Mouse (Mus musculus): ENCODE data around the gene Ttc39b.

Gene Ttc39b

GRCm38 (mm10) chr4:83232315-83232880 lies 91.7 kb downstream of the Ttc39b start:
- no peak for DNase-seq (ENCODE audit: low spot score in 2 of 2)

DNA sequence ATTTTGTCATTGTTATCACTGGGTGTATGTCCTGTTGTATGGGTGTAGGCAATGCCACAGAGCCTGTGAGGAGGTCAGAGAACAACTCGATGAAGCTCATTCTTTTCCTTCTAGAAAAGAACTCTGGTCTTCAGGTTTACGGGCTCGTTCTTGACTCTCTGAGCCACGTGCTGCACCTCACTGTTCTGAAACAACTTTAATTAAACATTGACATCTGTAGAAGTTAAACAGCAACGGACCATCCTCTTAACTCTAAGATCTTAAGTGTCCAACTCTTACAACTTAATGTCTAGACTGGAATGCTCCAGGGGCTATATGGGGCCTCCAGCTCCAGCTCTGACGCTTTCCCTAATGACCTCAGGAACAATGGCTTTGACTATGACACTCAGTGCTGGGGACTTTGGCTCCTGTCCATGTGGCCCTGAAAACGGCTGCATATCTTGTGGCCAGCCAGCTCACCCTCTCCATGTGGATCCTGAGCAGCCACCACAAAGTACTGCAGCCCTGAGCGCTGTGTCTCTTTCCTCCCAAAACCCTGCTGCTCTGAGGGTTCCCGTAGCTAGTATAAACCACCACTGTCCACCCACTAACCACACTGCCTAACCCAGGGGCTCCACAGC lies 95.3 kb downstream of the Ttc39b start:
- DNase-seq (ENCODE audit: low spot score in 2 of 2): no peak

DNA sequence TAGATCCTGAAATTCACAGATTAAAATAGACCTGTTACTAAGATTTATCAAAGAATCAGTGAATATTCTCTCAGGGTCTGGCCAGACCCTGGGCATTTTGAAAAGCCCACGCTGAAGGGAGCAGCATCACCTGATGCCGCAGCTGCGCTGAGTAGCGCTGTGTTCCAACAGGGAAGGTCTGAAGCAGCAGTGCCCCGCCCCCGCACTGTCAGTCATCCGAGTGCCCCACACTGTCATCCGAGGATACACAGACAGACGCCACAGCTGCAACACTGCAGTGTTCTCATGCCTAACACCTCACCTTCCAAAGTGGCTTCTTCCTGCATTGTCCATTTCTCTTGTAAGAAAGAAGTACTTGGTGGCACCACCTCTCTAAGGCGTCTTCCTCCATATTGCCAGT lies 96.0 kb downstream of the Ttc39b start:
- DNase-seq (ENCODE audit: low spot score in 2 of 2): no peak

DNA sequence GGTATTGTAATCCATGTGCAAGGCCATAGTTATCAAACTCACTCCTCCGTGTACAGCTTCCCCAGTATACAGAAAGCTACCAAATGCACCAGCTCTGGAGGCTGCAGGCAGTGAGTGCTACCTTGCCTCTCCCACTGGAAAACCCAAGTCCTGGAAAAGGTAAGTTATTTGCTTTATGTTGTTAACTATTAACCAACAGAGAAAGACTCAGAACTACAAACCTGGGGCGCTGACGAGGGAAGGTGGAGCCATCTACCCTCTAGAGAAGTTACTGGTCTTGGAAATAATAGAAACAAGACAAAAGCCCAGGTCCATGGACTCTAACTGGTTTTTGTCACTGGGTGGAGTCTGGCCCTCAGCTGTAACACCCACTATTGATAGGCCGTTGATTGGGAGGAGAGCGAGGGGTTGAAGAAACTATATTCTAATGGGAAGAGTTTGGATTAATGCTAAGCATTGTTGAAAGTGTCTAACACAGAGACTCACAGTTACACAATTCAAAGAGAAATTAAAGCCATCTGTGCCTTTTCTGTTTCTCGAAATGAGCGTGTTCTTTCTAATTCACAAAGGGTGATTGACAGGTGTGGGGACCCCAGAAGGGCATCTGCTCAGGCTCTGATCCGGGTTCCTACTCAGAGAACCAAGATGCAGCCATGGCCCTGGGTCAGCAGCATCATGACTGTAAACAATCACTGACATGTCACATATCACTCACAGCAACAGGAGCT lies 98.3 kb downstream of the Ttc39b start:
- no peak for DNase-seq (ENCODE audit: low spot score in 2 of 2)

GRCm38 (mm10) chr4:83224242-83224641 lies 99.8 kb downstream of the Ttc39b start:
- DNase-seq (ENCODE audit: low spot score in 2 of 2): no peak

DNA sequence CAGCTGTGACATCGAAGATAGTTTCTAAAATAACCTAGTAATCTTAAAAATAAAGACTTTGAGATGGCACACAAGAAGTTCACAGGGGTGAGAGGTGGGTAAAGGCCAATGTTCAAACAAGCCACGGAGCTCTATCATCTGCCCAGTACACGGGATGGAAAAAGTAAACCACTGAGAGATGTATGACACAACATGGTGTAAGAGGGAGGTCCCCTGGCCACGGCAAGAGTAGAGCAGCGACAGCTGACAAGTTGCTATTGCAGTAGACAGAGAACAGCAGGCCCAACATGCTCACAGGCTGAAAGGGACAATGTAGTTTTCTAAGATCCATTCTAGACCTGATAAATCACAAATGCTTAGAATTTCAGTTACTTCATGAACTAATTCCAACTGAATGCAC lies 100.9 kb downstream of the Ttc39b start:
- DNase-seq (ENCODE audit: low spot score in 2 of 2): no peak

DNA sequence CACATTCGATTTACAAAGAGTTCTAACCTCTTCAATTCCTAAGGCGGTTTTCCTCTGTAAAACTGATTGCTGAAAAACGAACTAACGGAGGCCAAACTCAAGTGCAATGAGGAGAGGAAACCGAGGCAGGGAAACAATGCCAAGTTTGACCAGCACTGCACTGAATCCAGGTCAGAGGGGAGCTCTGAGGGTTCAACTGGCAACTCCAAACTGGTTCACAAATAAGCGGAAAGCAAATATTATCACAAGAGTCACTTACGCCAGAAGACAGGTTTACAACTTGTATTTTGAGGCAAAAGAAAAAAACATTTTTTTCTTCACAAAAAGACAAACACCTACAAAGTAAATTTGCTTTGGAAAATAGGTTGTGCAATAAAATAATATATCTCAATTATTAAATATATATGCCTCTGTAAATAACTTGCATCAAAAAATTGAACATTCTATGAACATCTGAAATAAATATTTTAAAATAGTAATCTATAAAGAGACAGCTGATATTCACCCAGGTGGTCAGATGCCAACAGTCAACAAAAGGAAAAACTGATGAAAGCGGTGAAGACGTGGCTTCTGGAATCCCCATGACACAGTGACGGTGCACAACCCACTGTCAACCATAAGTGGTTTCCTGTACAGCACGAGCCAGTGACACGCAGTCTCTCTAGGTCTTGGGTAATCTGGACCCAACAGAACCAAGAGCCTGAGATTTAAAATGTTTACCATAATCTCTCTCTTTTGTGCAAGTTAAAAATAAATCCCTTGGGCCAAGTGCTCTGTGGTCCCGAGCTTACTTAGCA lies 103.1 kb downstream of the Ttc39b start:
- DNase-seq (ENCODE audit: low spot score in 2 of 2): no peak

DNA sequence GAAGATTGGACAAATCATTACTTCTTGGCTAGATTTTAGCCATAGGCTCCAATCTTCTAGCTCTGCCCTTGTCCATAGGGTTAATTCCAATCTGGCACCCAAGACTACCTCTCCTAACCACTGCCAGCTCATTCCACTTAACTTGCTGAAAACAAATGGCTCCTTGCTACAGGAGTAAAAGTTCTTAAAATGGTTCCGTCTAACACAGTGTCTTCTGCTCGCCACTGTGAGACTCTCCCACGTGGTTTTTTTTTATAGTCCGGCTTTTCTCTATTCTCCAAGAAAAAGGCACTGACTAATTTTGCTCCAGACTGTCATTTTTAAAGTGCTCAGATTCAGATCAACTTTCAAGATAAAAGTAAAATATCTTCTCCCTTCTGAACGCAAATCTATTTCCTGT lies 104.8 kb downstream of the Ttc39b start:
- no peak for DNase-seq (ENCODE audit: low spot score in 2 of 2)

DNA sequence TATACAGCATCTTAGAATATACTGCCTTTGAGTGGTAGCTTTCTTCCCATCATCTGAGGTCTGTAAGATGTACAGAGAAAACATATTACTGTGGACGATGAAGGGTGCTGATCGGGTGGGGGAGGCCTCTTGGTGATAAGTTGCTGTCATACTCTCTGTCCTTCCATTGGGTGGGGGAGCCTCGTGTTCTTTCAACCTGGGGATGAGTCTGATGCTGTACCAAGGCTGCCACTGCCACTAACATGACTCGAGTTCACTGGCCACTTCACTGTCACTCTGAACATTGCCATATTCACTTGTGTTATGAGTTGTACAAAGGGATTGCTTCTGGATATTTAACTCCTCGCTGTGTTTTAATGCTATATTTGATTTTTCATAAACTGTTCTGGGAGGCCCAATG lies 106.9 kb downstream of the Ttc39b start:
- no peak for DNase-seq (ENCODE audit: low spot score in 2 of 2)

DNA sequence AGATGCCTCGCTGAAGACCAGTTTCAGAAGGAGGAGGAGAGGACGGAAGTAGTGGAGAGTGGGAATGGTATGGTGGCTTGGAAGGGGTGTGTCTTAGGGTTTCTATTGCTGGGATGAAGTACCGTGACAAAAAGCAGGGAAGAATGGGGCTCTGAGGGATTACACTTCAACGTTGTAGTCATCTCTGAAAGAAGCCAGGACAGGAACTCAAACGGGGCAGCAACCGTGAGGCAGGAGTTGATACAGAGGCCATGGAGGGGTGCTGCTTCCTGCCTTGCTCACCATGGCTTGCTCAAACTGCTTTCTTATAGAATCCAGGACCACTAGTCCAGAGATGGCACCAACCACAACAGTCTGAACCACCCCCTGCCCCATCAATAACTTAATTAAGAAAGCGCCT lies 107.7 kb downstream of the Ttc39b start:
- no peak for DNase-seq (ENCODE audit: low spot score in 2 of 2)

DNA sequence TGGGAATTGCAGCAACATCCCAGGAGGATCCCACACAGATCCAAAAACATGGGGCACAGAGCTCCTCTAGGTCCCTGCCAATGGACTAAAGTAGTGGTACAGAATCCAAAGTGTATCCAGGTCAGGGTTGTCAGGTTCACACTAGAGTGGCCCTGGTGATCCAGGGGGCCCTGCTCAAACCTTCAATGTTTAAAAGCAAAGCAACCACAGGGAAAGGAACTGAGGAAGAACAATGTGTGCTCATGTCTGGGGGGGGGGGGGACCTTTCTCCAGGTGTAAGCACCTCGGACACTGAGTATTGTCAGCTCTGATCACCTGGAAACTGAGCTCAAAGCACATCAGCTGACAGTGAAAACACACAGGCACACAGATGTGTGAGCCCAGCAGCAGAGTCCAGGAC lies 108.3 kb downstream of the Ttc39b start:
- DNase-seq (ENCODE audit: low spot score in 2 of 2): no peak

- DNase-seq (ENCODE audit: low spot score in 2 of 2): no peak
These were observed 109.1 kb downstream of the Ttc39b start for GRCm38 (mm10) chr4:83214822-83215558.

DNA sequence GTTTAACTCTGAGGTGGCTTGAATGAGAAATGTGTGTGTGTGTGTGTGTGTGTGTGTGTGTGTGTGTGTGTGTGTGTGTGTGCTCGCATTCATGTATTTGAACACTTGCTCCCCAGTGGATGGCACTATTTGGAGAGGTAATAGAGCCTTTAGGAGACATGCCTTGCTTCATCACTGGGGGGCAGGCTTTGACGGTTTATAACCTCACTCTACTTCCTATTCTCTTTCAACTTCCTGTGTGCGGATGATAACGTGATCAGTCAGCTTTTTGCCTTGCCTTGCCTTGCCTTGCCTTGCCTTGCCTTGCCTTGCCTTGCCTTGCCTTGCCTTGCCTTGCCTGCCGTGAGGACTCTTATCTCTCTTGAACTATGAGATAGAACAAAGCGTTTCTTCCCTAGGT lies 110.3 kb downstream of the Ttc39b start:
- no peak for DNase-seq (ENCODE audit: low spot score in 2 of 2)

- no peak for DNase-seq (ENCODE audit: low spot score in 2 of 2)
These were observed 112.3 kb downstream of the Ttc39b start for GRCm38 (mm10) chr4:83211709-83212108.

DNA sequence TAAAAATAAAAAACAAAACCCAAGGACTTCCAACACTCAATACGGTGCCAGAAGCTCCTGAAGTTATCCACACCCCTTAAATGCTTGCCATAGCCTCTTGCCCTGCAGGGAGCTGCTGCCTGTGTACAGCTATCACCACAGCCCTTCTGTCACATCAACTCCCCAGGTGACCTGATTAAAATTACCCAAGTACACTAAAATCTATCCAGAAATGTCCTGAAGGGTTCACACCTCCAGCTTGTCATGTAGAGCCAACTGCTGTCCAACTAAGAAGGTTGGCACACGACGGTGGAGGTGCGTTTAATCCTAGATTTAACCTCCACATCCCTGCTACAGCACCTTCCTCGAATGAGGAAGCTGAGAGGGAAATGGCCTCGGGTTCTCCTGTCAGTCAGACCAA lies 113.6 kb downstream of the Ttc39b start:
- DNase-seq (ENCODE audit: low spot score in 2 of 2): no peak

DNA sequence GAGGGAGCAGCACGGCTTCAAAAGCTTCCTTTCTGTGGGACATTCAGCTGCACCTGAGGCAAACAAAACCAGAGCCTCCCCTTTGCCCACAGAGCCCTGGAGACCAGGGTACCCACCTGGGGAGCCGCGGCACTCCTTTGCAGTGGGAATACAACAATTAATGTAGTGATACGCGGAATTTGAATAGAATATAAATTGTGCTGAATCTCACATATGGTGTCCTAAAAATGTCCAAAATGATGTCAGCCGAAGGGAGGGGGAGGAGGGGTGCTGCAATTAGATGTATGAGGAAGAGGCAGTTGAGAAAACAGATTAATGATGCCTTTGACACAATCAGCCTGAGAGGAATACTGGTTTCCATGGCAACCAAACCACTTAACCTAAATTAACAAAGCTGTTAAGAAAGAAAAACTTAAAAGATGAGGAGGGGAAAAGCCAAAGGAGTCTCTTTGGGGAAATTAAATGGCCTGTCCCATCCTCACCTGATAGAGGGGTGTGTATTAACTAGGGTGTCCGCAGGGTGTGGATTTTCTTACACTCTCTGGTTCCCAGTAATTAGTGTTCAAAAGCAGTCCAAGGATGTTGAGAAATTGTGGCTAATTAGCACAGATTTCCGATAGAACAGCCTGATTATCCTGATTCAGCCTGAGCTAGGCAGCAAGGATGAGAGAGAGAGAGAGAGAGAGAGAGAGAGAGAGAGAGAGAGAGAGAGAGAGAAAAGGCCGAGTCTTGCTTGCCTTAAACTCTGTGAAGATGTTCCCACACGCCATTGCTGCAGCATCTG lies 117.1 kb downstream of the Ttc39b start:
- DNase-seq (ENCODE audit: low spot score in 2 of 2): peak in 1 of 2 experiments; percentile 49

DNA sequence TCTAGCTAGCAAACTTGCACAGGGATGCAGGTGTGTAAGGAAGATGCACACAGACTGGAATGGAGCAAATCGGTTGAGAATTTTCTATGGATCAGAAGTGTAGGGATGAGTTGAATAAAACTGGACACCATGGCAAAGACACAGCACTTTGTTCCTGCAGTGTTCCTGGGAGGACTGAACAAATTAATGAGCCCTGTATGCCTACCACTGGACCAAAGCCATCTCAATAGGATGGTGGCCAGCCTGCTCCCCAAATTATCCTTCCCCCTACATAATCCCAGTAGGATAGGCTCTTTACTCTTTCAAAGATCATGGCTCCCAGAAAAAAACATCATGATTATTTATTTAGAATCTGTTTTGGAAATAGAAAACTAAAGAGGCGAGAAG lies 117.6 kb downstream of the Ttc39b start:
- no peak for DNase-seq (ENCODE audit: low spot score in 2 of 2)

- peak in 1 of 2 experiments; percentile 63 for DNase-seq (ENCODE audit: low spot score in 2 of 2)
These were observed 124.7 kb downstream of the Ttc39b start for GRCm38 (mm10) chr4:83199391-83199790.

DNA sequence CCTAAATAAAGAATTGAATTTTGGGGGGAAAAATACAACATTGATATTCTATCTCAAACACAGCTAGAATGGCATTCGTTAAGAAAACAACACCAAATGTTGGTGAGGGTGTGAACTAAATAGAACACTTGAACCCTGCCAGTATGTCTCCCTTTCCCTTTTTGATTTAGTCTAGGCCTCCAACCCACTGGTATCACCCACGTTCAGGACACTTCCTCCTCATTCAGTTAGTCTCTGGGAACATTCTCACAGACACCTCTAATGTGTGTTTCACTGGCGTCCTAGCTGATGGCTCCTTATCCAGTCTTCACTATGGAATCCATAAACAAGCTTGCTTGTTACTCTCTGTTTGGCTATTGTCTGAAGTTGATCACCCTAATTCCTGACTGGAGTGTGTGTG lies 125.9 kb downstream of the Ttc39b start:
- no peak for DNase-seq (ENCODE audit: low spot score in 2 of 2)

DNA sequence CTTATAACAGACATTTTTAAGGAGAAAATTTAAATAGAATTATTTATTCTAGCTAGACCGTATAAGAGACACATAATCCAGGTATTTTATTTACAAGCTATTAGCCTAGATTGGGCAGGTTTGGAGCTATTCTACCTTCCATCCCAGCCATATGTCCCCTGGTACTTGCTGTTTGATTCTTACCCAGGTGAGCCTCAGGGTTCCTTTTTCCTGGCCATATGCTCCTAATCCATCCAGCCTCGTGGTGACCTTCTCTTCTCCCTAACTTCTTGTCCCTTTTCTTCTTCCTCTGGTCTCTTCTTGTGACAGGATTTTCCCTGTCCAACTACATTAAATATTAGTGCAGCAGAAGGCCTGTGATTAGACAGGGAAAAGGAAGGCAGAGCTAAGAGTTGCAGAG lies 134.3 kb downstream of the Ttc39b start:
- DNase-seq (ENCODE audit: low spot score in 2 of 2): no peak

- no peak for DNase-seq (ENCODE audit: low spot score in 2 of 2)
These were observed 136.7 kb downstream of the Ttc39b start for GRCm38 (mm10) chr4:83187324-83187723.
